Mouse (Mus musculus) limb, embryonic 14.5 days (tissue): ENCODE results near the gene 1810049J17Rik. TPM values are rescaled to one million over a fixed set of nuclear protein-coding genes. Genes with fewer than 3 reads are reported as not detected.

ENCODE experiments used
- ATAC-seq: fragments of 200-750 bp; cut with Nextera tagmentation; 2 replicates; pipeline ENCODE4 v1.8.0; 2017; ENCODE audit warnings: low read depth, moderate number of reproducible peaks, moderate TSS enrichment; ENCODE audit not compliant: low FRiP score
- DNase-seq: peaks from one replicate; pipeline ENCODE4 v3.0.0-alpha.2; 2015; ENCODE audit warnings: low spot score
- H3K27ac ChIP-seq: fragments of 300-500 bp; sonication (generic); replicated peaks from 2 replicates; pipeline ENCODE4 v1.5.1; 2014; ENCODE audit warnings: low read depth, mild to moderate bottlenecking, low read length, moderate library complexity, mixed read lengths
- H3K27me3 ChIP-seq: fragments of 300-500 bp; sonication (generic); 2 replicates; pipeline ENCODE4 v1.6.1; 2014; ENCODE audit warnings: low read length, mixed read lengths; ENCODE audit not compliant: control insufficient read depth, insufficient read depth
- H3K36me3 ChIP-seq: fragments of 300-500 bp; sonication (generic); 2 replicates; pipeline ENCODE4 v1.6.1; 2014; ENCODE audit warnings: mild to moderate bottlenecking, low read length, moderate library complexity, mixed read lengths; ENCODE audit not compliant: control insufficient read depth, insufficient read depth
- H3K4me1 ChIP-seq: fragments of 300-500 bp; sonication (generic); 2 replicates; pipeline ENCODE4 v1.6.1; 2014; ENCODE audit warnings: antibody characterized with exemption, low read length, mixed read lengths; ENCODE audit not compliant: control insufficient read depth, insufficient read depth
- H3K4me2 ChIP-seq: fragments of 300-500 bp; sonication (generic); replicated peaks from 2 replicates; pipeline ENCODE4 v1.6.1; 2014; ENCODE audit warnings: low read depth, mild to moderate bottlenecking, low read length, moderate library complexity; ENCODE audit not compliant: severe bottlenecking
- H3K4me3 ChIP-seq: fragments of 300-500 bp; sonication (generic); replicated peaks from 2 replicates; pipeline ENCODE4 v1.5.1; 2014; ENCODE audit warnings: low read length
- H3K9ac ChIP-seq: fragments of 300-500 bp; sonication (generic); 2 replicates; pipeline ENCODE4 v1.6.1; 2014; ENCODE audit warnings: mild to moderate bottlenecking, low read depth, low read length, moderate library complexity; ENCODE audit not compliant: severe bottlenecking
- H3K9me3 ChIP-seq: fragments of 300-500 bp; sonication (generic); 2 replicates; pipeline ENCODE4 v1.6.1; 2016; ENCODE audit warnings: low read length; ENCODE audit not compliant: control insufficient read depth
- POLR2A ChIP-seq: fragments of 200-500 bp; IDR thresholded peaks from 2 replicates; pipeline ENCODE4 v1.8.0; 2012; ENCODE audit warnings: inconsistent platforms, mild to moderate bottlenecking, moderate library complexity, borderline replicate concordance; ENCODE audit not compliant: insufficient read depth, insufficient read length; ENCODE audit errors: extremely low read depth
- WGBS: fragments of 180-500 bp; shearing (Covaris S2); extraction: QIAGEN DNeasy Blood & Tissue Kit; methylation state at CpG from one replicate; pipeline ENCODE4 v1.1.7; 2014; 5-methylcytosine and 5-hydroxymethylcytosine counted together
- polyA plus RNA-seq, 2 experiments: library from polyadenylated mRNA; depleted of rRNA in 1 of 2; stranded (reverse) in 1 of 2; unstranded in 1 of 2; fragments of >200 nt; fragmentation: Nextera tagmentation in 1 of 2; extraction: Ambion mirVana in 1 of 2; gene quantifications; 2 replicates each; pipeline versions ENCODE4 v1.2.1 to v1.2.3; 2012 to 2014

The 1810049J17Rik gene
- polyA plus RNA-seq, 2 experiments: 0.62 TPM; not detected in 1

DNA sequence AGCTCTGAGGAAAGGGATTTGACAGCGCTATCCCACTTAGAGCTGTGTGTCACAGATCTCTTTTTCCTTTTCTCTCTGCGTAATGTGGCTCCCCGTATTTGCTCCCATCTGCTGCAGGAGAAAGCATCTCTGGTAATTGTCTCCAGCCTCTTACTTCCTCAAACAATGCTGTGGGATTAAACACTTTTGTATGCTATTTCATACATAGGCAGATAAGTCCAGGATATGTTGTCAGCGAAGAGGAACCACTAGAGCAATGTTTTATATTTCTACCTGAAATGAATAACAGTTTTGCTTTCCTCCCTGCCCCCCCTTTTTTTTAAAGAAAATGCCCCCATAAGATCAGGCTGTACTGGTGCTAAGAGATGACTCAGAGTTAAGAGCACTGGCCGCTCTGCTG lies 13.2 kb downstream of the 1810049J17Rik start:
- H3K27ac ChIP-seq: no peak overlapping the region
- no peaks in the 10 kb centered on the region for H3K9me3 ChIP-seq
- H3K4me2 ChIP-seq: no peak overlapping the region
- H3K9ac ChIP-seq: no peak overlapping the region
- H3K27me3 ChIP-seq: no peaks in the 10 kb centered on the region
- no peak overlapping the region for H3K4me3 ChIP-seq
- no peaks in the 10 kb centered on the region for H3K36me3 ChIP-seq
- H3K4me1 ChIP-seq: no peaks in the 10 kb centered on the region
- ATAC-seq: no peak
- 96% methylated on average over 5 of the region's 5 CpGs for WGBS
- no peak for TF ChIP-seq POLR2A
- no peak for DNase-seq

DNA sequence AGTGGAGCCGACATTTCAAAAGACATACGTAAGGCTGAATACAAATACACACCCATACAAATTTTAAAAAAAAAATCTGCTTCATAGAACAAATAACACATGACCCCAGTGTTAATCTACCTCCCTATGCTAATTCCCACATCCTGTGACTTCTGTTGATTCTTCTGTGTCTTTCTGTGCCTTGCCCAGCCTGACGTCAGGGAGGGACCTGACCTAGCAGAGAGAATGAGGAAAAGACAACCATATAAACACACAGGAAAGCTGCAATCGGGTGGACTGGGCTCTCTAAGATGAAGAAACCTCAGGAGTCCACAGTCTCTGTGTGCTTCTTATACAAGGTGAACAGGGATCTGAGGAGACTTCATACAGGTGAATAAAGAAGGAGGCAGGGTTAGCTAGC lies 14.6 kb downstream of the 1810049J17Rik start:
- TF ChIP-seq POLR2A: no peak
- 74% methylated on average over 4 of the region's 4 CpGs for WGBS

DNA sequence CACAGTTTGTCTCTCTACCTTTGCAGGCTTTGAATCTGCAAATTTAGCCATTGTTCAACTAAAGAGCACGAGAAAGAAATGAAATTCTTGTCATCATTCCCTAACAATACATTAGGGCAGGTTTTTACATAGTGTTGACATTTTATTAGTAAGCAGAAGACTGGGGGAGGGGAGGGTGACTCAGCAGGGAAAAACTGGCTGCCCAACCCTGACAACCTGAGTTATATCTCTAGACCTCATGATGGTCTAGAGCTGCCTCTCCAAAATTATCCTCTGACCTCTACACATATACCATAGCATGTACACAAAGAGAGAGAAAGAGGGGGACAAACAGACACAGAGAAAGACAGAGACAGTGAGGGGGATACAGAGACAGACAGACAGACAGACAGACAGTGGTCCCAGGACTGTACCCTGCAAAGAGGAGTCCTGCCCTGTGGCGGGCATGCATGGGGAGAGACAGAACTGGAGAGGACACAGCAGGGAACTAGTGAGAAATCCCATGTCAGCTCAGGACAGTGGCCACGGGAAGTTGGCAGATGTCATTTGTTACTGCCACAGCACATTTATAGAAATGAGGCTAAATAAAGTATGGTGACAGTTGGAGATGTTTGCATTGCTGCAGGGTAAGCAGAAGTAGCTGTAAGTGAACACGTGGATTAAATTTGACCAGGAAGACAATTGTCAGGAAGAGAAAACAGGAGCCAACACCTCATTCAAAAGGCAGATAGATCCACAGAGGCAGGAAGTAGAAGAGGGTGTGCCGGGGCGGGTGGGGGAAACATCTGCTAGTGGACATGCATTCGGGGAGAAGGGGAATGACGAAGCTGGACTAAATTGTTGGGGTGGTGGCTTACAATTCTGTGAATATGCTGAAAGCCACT lies 15.3 kb downstream of the 1810049J17Rik start:
- TF ChIP-seq POLR2A: no peak
- Histone ChIP-seq H3K36me3 (no peaks in the 10 kb centered on the region), H3K9me3 (no peaks in the 10 kb centered on the region), H3K27ac (no peak overlapping the region), H3K9ac (no peak overlapping the region), H3K4me2 (no peak overlapping the region), H3K4me1 (no peaks in the 10 kb centered on the region), H3K27me3 (no peaks in the 10 kb centered on the region), H3K4me3 (no peak overlapping the region)
- no peak for ATAC-seq
- WGBS: 48% methylated on average over 8 of the region's 8 CpGs
- no peak for DNase-seq

More for the DNA sequence above, 14.6 kb downstream of the 1810049J17Rik start:
- no peaks in the 10 kb centered on the region for H3K4me1 ChIP-seq
- DNase-seq: no peak
- no peaks in the 10 kb centered on the region for H3K9me3 ChIP-seq
- H3K4me2 ChIP-seq: no peak overlapping the region
- H3K4me3 ChIP-seq: no peak overlapping the region
- no peak for ATAC-seq
- no peak overlapping the region for H3K9ac ChIP-seq
- H3K27me3 ChIP-seq: no peaks in the 10 kb centered on the region
- no peak overlapping the region for H3K27ac ChIP-seq
- no peaks in the 10 kb centered on the region for H3K36me3 ChIP-seq

DNA sequence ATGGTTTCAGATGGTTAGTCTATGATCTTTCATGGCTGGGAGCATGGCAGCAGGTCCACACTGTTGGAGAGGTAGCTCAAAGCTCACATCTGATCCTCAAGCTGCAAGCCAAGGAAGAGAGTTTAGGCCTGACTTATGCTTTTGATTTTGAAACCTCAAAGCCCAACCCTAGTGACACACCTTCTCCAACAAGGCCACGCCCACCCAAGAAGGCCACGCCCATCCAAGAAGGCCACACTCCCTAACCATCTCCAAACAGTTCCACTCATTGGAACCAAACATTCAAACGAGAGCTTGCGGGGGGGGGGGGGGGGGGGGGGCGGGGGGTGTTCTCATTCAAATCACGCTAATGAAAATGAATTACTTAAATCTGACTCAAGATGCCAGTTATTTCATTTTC lies 19.9 kb downstream of the 1810049J17Rik start:
- no peak overlapping the region for H3K4me2 ChIP-seq
- H3K4me3 ChIP-seq: no peak overlapping the region
- 76% methylated on average over 4 of the region's 6 CpGs for WGBS
- no peaks in the 10 kb centered on the region for H3K9me3 ChIP-seq
- no peak overlapping the region for H3K27ac ChIP-seq
- DNase-seq: no peak
- TF ChIP-seq POLR2A: no peak
- no peaks in the 10 kb centered on the region for H3K4me1 ChIP-seq
- no peak for ATAC-seq
- no peak overlapping the region for H3K9ac ChIP-seq
- H3K27me3 ChIP-seq: no peaks in the 10 kb centered on the region
- H3K36me3 ChIP-seq: no peaks in the 10 kb centered on the region

DNA sequence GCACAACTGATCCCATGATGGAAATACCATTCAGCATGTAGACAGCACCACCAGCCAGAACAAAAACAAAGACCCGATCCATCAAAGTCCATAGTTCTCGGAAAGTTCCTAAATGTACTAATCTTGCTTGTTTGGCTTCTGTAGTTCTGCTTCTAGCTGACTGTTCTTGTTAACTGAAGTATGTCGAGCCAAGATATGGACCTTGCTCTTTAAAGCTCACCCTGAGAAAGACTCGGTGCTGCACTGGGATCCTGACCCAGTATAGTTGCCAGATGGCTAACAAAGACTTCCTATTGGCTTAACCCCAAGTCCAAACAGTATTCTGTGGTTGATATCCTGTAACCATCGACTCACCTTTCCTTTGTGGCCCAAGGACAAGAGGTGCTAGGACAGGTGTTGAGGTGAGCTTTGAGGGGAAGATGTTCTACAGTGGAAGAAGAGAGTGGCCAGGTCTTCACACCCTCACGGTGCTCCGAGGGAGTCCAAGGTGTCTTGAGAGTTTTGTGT lies 23.4 kb downstream of the 1810049J17Rik start:
- no peaks in the 10 kb centered on the region for H3K27me3 ChIP-seq
- H3K9me3 ChIP-seq: no peaks in the 10 kb centered on the region
- H3K36me3 ChIP-seq: no peaks in the 10 kb centered on the region
- no peak for DNase-seq
- 83% methylated on average over 7 of the region's 7 CpGs for WGBS
- no peak for TF ChIP-seq POLR2A
- no peak overlapping the region for H3K9ac ChIP-seq
- no peak for ATAC-seq
- H3K27ac ChIP-seq: no peak overlapping the region
- no peaks in the 10 kb centered on the region for H3K4me1 ChIP-seq
- H3K4me3 ChIP-seq: no peak overlapping the region
- no peak overlapping the region for H3K4me2 ChIP-seq
